Mouse (Mus musculus) liver, embryonic 11.5 days (tissue): ENCODE data around the gene Hist1h3c. TPM values are rescaled to one million over a fixed set of nuclear protein-coding genes. Genes with fewer than 3 reads are reported as not detected.

Experiments
- ATAC-seq: fragments of 200-750 bp; cut with Nextera tagmentation; replicated peaks from 2 replicates; pipeline ENCODE4 v1.8.0; 2017; ENCODE audit warnings: moderate number of reproducible peaks, mild to moderate bottlenecking, moderate TSS enrichment, moderate library complexity; ENCODE audit not compliant: low FRiP score
- DNase-seq: peaks from one replicate; pipeline ENCODE4 v3.0.0-alpha.2; 2017; ENCODE audit warnings: low spot score
- H3K27ac ChIP-seq: fragments of 300-500 bp; sonication (generic); 2 replicates; pipeline ENCODE4 v1.5.1; 2014; ENCODE audit warnings: mild to moderate bottlenecking, low read depth, low read length, control low read depth
- H3K27me3 ChIP-seq: fragments of 300-500 bp; sonication (generic); replicated peaks from 2 replicates; pipeline ENCODE4 v1.6.1; 2014; ENCODE audit warnings: low read length, mixed read lengths; ENCODE audit not compliant: control insufficient read depth, insufficient read depth
- H3K36me3 ChIP-seq: fragments of 300-500 bp; sonication (generic); 2 replicates; pipeline ENCODE4 v1.6.1; 2014; ENCODE audit warnings: mild to moderate bottlenecking, low read length, moderate library complexity, mixed read lengths; ENCODE audit not compliant: control insufficient read depth, insufficient read depth
- H3K4me1 ChIP-seq: fragments of 300-500 bp; sonication (generic); replicated peaks from 2 replicates; pipeline ENCODE4 v1.6.1; 2014; ENCODE audit warnings: low read length, mixed read lengths; ENCODE audit not compliant: control insufficient read depth, insufficient read depth
- H3K4me2 ChIP-seq: fragments of 300-500 bp; sonication (generic); 2 replicates; pipeline ENCODE4 v1.6.1; 2014; ENCODE audit warnings: mild to moderate bottlenecking, control low read depth, moderate library complexity
- H3K4me3 ChIP-seq: fragments of 300-500 bp; sonication (generic); 2 replicates; pipeline ENCODE4 v1.5.1; 2014; ENCODE audit warnings: low read depth, low read length, control low read depth
- H3K9ac ChIP-seq: fragments of 300-500 bp; sonication (generic); 2 replicates; pipeline ENCODE4 v1.6.1; 2014; ENCODE audit warnings: low read depth, low read length, control low read depth
- H3K9me3 ChIP-seq: fragments of 300-500 bp; sonication (generic); 2 replicates; pipeline ENCODE4 v1.6.1; 2016; ENCODE audit warnings: low read length, inconsistent platforms, mixed read lengths; ENCODE audit not compliant: control insufficient read depth
- WGBS: fragments of 180-500 bp; shearing (Covaris S2); extraction: QIAGEN DNeasy Blood & Tissue Kit; methylation state at CpG from one replicate; pipeline ENCODE4 v1.1.7; 2014; 5-methylcytosine and 5-hydroxymethylcytosine counted together
- polyA plus RNA-seq: library from polyadenylated mRNA; unstranded; fragments of >200 nt; fragmentation: Nextera tagmentation; extraction: Ambion mirVana; gene quantifications from 2 replicates; pipeline ENCODE4 v1.2.1, GENCODE M21; 2014

Gene Hist1h3c
- polyA plus RNA-seq, 1 experiment from 2014 or later: 6.7 TPM

DNA sequence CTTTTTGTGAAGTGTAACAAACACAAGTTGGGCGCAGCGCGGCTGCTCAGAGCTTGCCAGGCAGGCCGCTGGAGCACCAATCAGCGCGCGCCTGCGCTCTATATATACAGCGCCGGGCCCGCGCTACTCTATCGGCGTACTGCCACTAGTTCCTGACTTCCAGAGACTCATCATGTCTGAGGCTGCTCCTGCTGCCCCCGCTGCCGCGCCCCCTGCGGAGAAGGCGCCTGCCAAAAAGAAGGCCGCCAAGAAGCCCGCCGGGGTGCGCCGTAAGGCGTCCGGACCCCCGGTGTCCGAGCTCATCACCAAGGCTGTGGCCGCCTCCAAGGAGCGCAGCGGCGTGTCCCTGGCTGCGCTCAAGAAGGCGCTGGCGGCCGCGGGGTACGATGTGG, 6.7 kb downstream of the Hist1h3c start, which contains the start of gene Hist1h1c:
Hist1h1c (plus strand) TSS at position 132 of the 392 bp plus-strand sequence.
- Histone ChIP-seq H3K9ac (peak within 1 kb of the TSS; percentile 83), H3K4me1 (peaks cover 7% of the 10 kb centered on the region), H3K27ac (peak within 1 kb of the TSS; percentile 100), H3K27me3 (no peaks in the 10 kb centered on the region), H3K4me2 (peak within 1 kb of the TSS; percentile 91), H3K4me3 (peak within 1 kb of the TSS; percentile 52), H3K36me3 (no peaks in the 10 kb centered on the region), H3K9me3 (no peaks in the 10 kb centered on the region)
- DNase-seq (peak; percentile 95), ATAC-seq (peak; percentile 83)
- WGBS: under 1% methylated on average over 30 of the region's 38 CpGs

DNA sequence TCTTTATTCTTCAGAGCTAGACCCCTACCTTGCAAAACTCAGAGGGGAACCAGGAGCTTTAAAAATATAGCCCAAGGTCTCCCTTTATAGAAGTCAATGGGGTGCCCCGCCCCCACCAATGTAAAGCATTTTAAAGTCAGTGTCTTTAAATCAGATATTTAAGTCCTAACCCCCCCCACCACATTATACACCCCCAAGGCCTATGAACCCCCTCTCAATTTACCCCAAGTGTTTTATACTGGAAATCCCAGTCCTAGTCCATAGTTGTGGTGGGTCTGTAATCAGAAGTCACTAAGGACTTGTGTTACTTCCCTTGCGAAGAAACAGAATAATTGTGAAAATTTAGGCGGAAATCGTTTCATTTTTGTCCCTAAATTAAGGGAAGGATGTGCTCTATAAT, 7.4 kb downstream of the Hist1h3c start:
- peak overlapping the region; percentile 52 for H3K4me3 ChIP-seq
- peak overlapping the region; percentile 100 for H3K27ac ChIP-seq
- no peaks in the 10 kb centered on the region for H3K9me3 ChIP-seq
- WGBS: 23% methylated on average over 4 of the region's 4 CpGs
- H3K4me1 ChIP-seq: peaks cover 7% of the 10 kb centered on the region
- ATAC-seq: no peak
- H3K9ac ChIP-seq: peak overlapping the region; percentile 83
- no peak for DNase-seq
- H3K36me3 ChIP-seq: no peaks in the 10 kb centered on the region
- H3K4me2 ChIP-seq: peak overlapping the region; percentile 91
- H3K27me3 ChIP-seq: no peaks in the 10 kb centered on the region

DNA sequence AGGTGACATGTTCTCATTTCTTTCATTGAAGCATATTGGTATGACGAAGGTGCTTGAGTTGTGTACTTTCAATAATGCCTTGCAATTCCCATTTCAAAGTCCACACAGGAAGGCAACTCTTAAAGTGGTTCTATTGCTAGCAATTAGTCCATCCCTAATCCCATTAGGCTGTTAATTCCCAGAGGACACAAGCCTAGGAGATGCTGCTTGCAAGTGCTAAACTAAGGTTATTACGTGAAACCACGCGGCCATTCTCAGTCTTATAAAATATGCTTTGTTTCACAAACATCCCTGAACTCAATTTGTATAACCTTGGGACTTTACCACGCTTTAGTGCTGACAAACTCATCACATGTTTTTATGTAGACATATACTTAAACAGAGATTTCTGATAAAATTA, 8.3 kb downstream of the Hist1h3c start:
- Histone ChIP-seq H3K4me2 (no peak overlapping the region), H3K27ac (peak overlapping the region; percentile 32; the same call in 1 of the 2 replicates), H3K9ac (no peak overlapping the region), H3K27me3 (no peaks in the 10 kb centered on the region), H3K4me1 (peaks cover 7% of the 10 kb centered on the region), H3K4me3 (no peak overlapping the region), H3K36me3 (no peaks in the 10 kb centered on the region), H3K9me3 (no peaks in the 10 kb centered on the region)
- no peak for ATAC-seq
- DNase-seq: no peak
- 91% methylated on average over 5 of the region's 5 CpGs for WGBS

DNA sequence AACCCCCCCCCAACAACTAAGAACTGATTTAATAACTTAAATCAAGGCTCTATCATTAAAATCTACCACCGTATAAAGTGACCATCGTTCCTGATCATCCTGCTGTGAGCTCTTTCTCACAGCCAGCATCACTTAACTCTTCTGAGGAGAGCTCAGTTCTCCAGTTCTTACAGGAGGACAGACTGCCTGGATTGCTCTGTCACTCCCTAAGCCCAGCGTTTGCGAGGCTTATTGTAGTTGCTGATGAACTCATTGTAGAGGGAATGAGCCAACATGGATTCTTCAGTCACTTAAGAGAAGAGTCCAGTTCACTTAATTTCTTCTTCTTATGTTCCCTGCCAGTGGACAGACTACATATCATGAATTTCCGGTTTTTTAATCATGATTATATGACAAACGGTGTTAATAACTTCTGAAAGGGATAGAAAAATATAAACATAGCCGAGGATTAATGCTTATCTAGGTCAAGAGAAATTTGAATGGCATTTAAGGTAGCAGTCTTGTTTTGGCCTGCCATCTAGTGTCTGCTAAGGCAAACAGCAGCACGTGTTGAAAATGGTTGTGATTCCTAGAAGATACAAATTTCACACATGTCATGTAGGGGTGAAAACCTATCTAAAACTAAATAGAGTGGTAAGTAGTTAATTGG, 13.1 kb downstream of the Hist1h3c start:
- no peaks in the 10 kb centered on the region for H3K9me3 ChIP-seq
- no peak overlapping the region for H3K27ac ChIP-seq
- H3K4me1 ChIP-seq: peaks cover 12% of the 10 kb centered on the region; the same call in 1 of the 2 replicates
- ATAC-seq (0 out of 2 replicates have a peak, but pooled peaks have one; percentile 29), DNase-seq (no peak)
- no peak overlapping the region for H3K9ac ChIP-seq
- H3K4me2 ChIP-seq: no peak overlapping the region
- H3K36me3 ChIP-seq: no peaks in the 10 kb centered on the region
- no peaks in the 10 kb centered on the region for H3K27me3 ChIP-seq
- H3K4me3 ChIP-seq: no peak overlapping the region
- WGBS: 25% methylated on average over 8 of the region's 8 CpGs

DNA sequence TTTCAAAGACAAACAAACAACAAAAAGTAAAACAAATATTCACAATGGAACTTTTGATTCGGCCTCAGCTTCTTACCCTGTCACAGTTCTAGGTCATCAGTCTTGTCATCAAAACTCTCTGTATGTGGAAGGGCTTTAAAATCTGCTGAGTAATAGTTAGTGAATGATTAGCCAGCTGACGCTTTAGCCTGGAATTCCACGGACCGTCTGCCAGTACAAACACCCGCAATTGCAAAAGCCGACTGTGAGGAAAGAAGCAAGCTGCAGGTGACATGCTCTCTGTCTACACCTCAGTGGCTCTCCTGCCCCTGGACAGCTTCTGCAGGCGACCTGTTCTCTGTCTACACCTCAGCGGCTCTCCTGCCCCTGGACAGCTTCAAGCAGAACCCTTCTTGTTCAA, 14.9 kb downstream of the Hist1h3c start:
- ATAC-seq (peak; percentile 50), DNase-seq (no peak)
- H3K27ac ChIP-seq: no peak overlapping the region
- no peaks in the 10 kb centered on the region for H3K27me3 ChIP-seq
- H3K9ac ChIP-seq: no peak overlapping the region
- no peak overlapping the region for H3K4me3 ChIP-seq
- H3K36me3 ChIP-seq: no peaks in the 10 kb centered on the region
- H3K9me3 ChIP-seq: no peaks in the 10 kb centered on the region
- H3K4me2 ChIP-seq: peak overlapping the region; percentile 27
- peaks cover 12% of the 10 kb centered on the region; the same call in 1 of the 2 replicates for H3K4me1 ChIP-seq
- 42% methylated on average over 8 of the region's 8 CpGs for WGBS

DNA sequence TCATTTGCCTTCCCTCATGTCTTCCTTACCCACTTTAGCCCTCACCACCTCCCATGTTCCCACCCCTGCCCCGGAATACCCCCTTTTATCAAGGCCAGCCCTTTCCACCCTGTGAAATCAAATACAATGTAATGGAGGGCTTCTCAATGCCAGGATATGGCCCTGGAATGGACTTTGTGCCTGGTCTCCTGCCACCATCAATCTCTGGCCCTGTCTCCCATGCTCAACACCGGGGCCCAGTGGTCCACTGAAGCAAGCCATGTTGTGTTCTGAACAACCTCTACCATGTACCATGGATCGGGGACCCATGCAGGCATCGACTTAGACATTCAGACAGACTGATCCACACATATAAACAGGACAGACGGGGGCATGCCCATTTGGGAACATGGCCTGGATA, 15.7 kb downstream of the Hist1h3c start:
- DNase-seq: no peak
- H3K4me1 ChIP-seq: peaks cover 17% of the 10 kb centered on the region
- no peak for ATAC-seq

DNA sequence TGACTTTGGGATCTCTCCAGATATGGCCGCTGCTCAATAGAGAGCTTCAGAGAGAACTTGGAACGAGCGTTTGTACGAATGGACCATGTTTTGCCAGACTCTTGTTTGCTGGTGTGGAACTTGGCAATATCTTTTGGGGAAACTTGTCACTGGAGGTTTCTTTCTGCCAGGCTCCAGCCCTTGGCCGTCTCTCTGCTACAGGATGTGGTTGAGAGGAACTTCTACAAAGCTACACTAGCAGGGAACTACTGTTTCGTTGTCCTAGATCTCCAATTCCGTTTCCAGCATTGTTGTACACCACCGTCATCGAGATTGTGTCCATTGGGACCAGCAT, 16.2 kb downstream of the Hist1h3c start:
- DNase-seq: no peak
- no peak overlapping the region for H3K4me3 ChIP-seq
- H3K9ac ChIP-seq: no peak overlapping the region
- ATAC-seq: no peak
- H3K27ac ChIP-seq: no peak overlapping the region
- 71% methylated on average over 9 of the region's 9 CpGs for WGBS
- H3K4me2 ChIP-seq: no peak overlapping the region
- no peaks in the 10 kb centered on the region for H3K27me3 ChIP-seq
- peaks cover 22% of the 10 kb centered on the region for H3K4me1 ChIP-seq
- no peaks in the 10 kb centered on the region for H3K36me3 ChIP-seq
- H3K9me3 ChIP-seq: no peaks in the 10 kb centered on the region

More for the DNA sequence above, 15.7 kb downstream of the Hist1h3c start:
- no peak overlapping the region for H3K27ac ChIP-seq
- no peaks in the 10 kb centered on the region for H3K27me3 ChIP-seq
- H3K36me3 ChIP-seq: no peaks in the 10 kb centered on the region
- no peak overlapping the region for H3K4me3 ChIP-seq
- 89% methylated on average over 5 of the region's 5 CpGs for WGBS
- no peak overlapping the region for H3K4me2 ChIP-seq
- H3K9ac ChIP-seq: no peak overlapping the region
- H3K9me3 ChIP-seq: no peaks in the 10 kb centered on the region

DNA sequence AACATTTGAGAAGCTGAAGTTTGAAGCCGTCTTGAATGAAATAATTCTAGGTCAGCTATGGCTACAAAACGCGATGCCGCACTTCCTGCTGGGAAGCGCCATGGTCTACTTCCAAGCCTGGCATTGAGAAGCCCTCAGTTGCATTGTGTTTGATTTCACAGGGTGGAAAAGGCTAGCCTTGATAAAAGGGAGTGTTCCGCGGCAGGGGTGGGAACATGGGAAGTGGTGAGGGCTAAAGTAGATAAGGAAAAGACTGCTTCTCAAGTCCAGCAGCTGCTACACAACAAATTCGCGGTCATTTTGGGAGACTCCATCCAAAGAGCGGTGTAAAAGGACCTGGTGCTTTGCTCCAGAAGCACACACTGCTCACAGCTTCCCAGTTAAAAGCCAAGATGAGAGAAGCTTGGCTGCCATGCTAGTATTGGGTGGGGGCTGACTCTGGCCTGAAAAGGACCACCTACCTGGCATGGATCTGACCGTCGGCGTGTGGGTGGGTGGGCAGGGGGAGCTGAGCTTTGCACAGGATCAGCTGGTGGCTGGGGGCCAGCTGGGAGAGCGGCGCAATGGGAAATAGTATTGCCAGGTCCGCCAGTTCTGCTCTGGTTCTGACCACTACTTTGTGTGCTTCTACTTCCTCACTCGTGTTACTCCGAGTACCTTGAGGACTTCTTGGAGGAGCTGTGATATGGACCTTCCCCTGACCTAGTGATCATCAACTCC, 16.8 kb downstream of the Hist1h3c start:
- WGBS: 56% methylated on average over 18 of the region's 18 CpGs
- DNase-seq (no peak), ATAC-seq (no peak)
- Histone ChIP-seq H3K27ac (no peak overlapping the region), H3K4me2 (peak overlapping the region; percentile 33; the same call in 1 of the 2 replicates), H3K4me3 (no peak overlapping the region), H3K27me3 (no peaks in the 10 kb centered on the region), H3K9ac (no peak overlapping the region; the same call in 1 of the 2 replicates), H3K9me3 (no peaks in the 10 kb centered on the region), H3K4me1 (peaks cover 27% of the 10 kb centered on the region), H3K36me3 (no peaks in the 10 kb centered on the region)

DNA sequence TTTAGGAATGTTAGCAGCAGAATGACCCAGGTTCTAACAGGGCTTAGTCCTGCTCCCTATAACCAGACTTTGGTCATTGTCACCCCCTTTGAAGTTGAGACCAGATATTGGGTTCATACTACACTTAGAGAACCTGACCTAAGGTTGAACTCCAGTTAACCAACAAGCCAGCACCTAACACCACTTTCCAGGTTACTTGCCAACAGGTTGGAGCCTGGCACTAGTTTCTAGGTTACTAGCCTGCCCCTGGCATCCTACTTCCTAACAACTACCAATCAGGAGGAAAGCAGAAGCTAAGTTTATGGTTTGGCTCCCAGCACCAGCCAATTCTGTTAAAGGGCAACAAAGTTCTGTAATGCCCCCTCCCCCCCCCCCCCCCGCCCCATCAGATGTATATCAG, 20.2 kb downstream of the Hist1h3c start:
- no peaks in the 10 kb centered on the region for H3K27me3 ChIP-seq
- WGBS: 38% methylated on average over 1 of the region's 1 CpGs
- H3K27ac ChIP-seq: no peak overlapping the region
- ATAC-seq (no peak), DNase-seq (peak; percentile 26)
- no peak overlapping the region for H3K9ac ChIP-seq
- H3K9me3 ChIP-seq: no peaks in the 10 kb centered on the region
- no peak overlapping the region for H3K4me2 ChIP-seq
- H3K4me1 ChIP-seq: peaks cover 24% of the 10 kb centered on the region
- H3K4me3 ChIP-seq: no peak overlapping the region
- H3K36me3 ChIP-seq: no peaks in the 10 kb centered on the region
